Mouse (Mus musculus) splenic B cell, adult 2 months (primary cell): ENCODE data around the gene Csnk2a2.

Experiments used
- DNase-seq: peaks from one replicate; pipeline ENCODE4 v3.0.0-alpha.2; 2011; ENCODE audit warnings: low read depth, low spot score
- H3K27me3 ChIP-seq: 2 replicates; pipeline ENCODE4 v1.6.1; 2012; ENCODE audit warnings: mild to moderate bottlenecking, low read length, moderate library complexity, mixed read lengths; ENCODE audit not compliant: control insufficient read depth, poor library complexity, insufficient read depth, severe bottlenecking
- H3K36me3 ChIP-seq: 2 replicates; pipeline ENCODE4 v1.6.1; 2012; ENCODE audit warnings: mild to moderate bottlenecking, low read length, moderate library complexity, mixed read lengths; ENCODE audit not compliant: control insufficient read depth, poor library complexity, insufficient read depth, severe bottlenecking

Csnk2a2 gene

GRCm38 (mm10) chr8:95441491-95442039 lies 48.3 kb downstream of the Csnk2a2 start:
- H3K27me3 ChIP-seq: no peaks in the 10 kb centered on the region

DNA sequence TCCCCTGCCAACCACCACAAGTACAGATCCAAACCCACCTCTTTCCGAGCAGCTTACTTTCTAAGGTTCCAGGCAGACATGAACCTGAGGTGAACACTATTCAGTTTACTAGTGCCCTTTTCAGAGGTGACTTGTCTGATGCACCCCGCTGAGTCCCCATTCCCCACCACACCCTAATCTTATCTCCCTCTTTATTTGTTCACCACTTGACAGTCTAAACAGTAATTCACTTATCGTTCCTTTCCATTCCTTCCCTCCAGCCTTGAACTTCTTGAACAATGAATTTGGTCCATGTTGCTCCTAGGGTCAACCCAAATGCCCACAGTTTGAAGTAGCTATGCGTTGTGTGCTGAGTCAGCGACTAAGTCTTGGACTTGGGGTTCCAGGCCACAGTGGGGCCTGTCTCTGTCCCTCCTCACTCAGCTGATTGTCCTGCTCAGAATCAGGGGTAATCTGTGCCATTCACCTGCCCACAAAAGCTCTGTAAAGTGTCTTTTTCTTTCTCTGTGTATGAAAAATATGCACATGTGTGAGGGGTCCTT lies 49.6 kb downstream of the Csnk2a2 start:
- Histone ChIP-seq H3K27me3 (no peaks in the 10 kb centered on the region), H3K36me3 (no peaks in the 10 kb centered on the region)
- DNase-seq: no peak

More at GRCm38 (mm10) chr8:95441491-95442039, 48.3 kb downstream of the Csnk2a2 start:
- H3K36me3 ChIP-seq: no peaks in the 10 kb centered on the region
- peak; percentile 36 for DNase-seq

DNA sequence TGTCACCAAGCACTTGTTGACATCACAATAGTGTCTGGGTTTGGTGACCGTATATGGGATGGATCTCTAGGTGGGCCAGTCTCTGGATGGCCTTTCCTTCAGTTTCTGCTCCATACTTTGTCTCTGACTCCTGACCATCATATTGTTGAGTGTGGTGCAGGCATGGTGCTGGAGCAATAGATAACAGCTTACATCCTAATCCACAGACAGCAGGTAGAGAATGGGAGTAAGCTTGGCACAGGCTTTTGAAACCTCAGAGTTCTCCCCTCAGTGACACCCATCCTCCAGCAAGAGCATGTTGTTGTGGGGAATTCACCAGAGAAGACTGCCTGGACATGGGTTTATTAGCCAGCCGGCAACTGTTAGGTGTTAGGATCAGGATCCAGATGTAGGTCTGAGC lies 50.4 kb downstream of the Csnk2a2 start:
- Histone ChIP-seq H3K36me3 (no peaks in the 10 kb centered on the region), H3K27me3 (no peaks in the 10 kb centered on the region)
- DNase-seq: no peak

DNA sequence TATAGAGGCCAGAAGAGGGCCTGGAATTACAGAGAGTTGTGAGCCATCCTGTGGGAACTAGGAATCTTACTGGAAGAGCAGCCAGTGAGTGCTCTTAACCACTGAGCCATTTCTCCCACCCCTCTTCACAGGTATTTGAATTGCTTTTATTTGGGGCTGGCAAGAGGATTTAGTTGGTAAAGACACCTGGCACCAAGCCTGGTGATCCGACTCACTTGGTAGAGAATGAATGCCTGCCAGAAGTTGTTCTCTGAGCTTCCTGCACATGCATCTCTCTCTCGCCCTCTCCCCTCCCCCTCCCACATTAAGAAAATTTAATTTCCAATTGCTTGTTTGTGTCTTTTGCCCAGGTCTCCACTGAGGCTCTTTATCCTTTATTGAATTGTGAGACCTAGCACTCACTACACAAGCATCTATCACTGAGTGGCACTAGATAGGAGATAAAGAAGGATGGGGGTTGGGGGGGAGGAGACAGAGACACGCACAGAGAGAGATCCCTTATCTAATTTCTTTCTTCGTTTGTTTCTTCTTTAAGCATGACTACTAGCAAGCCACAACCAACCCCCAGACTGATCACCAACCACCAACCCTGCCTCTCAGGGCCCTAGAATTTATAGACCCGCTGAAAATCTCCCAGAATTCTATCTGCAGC lies 52.4 kb downstream of the Csnk2a2 start:
- no peaks in the 10 kb centered on the region for H3K27me3 ChIP-seq
- H3K36me3 ChIP-seq: no peaks in the 10 kb centered on the region
- no peak for DNase-seq

GRCm38 (mm10) chr8:95435930-95436329 lies 53.9 kb downstream of the Csnk2a2 start:
- peak; percentile 22 for DNase-seq
- H3K36me3 ChIP-seq: no peaks in the 10 kb centered on the region
- H3K27me3 ChIP-seq: no peaks in the 10 kb centered on the region

DNA sequence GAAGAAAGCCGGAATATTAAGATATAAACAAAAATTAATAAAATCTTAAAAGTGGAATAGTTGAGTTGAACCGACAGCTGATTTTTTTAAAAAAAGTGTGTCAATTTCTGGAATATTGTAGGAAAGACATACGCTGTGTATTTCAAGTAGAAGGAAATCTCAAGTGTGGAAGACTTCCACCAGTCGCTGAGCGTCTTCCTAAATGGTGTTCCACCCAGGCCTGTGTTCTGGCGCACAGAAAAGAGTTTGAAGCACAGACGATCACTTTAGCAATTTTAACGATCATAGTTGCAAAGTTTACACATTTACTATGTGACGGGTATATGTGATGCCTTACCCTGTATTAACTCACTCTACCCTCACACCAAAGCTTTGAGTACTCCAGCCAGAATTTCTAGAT lies 54.4 kb downstream of the Csnk2a2 start:
- DNase-seq: no peak
- Histone ChIP-seq H3K36me3 (no peaks in the 10 kb centered on the region), H3K27me3 (no peaks in the 10 kb centered on the region)

GRCm38 (mm10) chr8:95434686-95435439 lies 55.0 kb downstream of the Csnk2a2 start, which contains the start of gene Cfap20:
Gene Cfap20 (minus strand): TSS chr8:95434869.
- no peaks in the 10 kb centered on the region for H3K27me3 ChIP-seq
- DNase-seq: peak; percentile 99
- H3K36me3 ChIP-seq: no peaks in the 10 kb centered on the region

DNA sequence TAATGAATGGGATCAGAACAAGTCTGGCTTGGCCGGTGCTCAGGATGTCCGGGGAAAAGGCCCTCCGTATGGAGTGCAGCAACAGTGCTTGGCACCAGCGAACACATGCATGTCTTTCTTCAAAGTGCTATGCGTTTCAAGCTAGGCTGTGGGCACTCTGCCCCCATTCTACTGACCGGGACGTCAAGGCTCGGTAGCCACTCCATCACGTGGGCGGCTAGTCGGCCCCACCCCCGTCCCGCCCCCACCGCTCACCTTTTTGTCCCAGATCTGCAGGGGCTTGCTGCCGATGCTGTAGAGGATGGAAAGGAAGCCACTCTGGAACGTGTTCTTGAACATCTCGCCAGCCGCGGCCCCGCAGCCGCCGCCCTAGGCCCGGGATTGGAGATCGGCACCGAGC lies 55.6 kb downstream of the Csnk2a2 start:
- no peaks in the 10 kb centered on the region for H3K36me3 ChIP-seq
- no peaks in the 10 kb centered on the region for H3K27me3 ChIP-seq
- DNase-seq: no peak

DNA sequence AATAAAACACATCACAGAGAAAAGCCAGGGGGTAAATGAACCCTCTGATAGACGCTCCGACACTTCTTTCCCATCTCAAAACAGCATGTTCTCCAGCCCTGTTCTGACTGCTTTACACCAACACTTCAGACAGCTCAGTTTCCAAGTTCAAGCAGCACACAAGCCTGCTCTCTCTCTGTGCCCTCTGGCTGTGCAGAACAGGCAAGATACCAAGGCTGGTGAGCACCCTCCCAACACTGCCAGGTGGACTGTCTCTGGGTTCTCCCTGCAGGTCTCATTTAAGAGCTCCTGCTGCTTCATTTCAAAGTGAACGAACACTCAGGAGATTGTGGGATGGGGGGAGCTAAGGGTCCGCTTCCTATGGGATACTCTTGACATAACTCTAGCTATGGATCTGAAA lies 56.7 kb downstream of the Csnk2a2 start:
- Histone ChIP-seq H3K36me3 (no peaks in the 10 kb centered on the region), H3K27me3 (no peaks in the 10 kb centered on the region)
- DNase-seq: no peak

DNA sequence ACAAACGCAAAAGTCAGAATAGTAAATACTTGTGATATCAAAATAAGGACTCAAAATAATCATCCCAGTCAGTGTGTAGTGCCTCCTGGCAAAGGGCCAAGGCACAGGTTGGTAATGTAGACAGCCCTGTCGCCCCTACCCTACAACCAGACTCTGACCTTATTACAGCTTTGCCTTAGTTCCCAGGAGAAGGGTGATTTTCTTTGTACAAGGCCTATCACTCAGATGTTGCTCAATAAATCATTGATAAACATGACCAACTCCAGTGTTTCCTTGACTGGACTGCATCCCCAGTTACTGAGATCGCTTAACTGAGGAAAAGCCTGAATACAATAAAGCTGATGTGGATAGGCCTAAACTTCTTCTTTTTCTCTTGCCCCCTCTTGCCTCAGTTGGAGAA lies 57.4 kb downstream of the Csnk2a2 start:
- DNase-seq: no peak
- H3K27me3 ChIP-seq: no peaks in the 10 kb centered on the region
- no peaks in the 10 kb centered on the region for H3K36me3 ChIP-seq

DNA sequence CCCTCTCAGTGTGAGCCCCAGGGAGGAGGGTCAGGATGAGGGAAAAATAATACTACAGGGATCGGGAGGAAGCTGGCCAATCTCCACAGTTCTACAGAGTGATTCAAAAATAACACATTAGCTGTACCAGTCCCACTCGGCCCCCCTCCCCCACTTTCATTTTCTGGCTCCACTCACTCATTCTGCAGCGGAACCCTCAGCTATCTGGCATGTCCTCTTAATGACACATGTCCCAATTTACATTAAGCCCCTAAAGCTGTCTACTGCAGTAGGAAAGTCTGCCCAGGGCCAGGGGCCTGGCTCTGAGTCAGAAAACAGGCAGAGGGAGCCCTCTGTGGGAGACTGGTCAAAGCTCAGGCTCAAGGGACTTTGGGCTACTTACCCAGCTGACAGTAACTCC lies 59.9 kb downstream of the Csnk2a2 start:
- no peaks in the 10 kb centered on the region for H3K27me3 ChIP-seq
- DNase-seq: no peak

GRCm38 (mm10) chr8:95427594-95428535 lies 62.0 kb downstream of the Csnk2a2 start:
- peak; percentile 82 for DNase-seq
- H3K27me3 ChIP-seq: no peaks in the 10 kb centered on the region
- H3K36me3 ChIP-seq: no peaks in the 10 kb centered on the region; the same call in 1 of the 2 replicates

More for the DNA sequence above, 59.9 kb downstream of the Csnk2a2 start:
- no peaks in the 10 kb centered on the region for H3K36me3 ChIP-seq

DNA sequence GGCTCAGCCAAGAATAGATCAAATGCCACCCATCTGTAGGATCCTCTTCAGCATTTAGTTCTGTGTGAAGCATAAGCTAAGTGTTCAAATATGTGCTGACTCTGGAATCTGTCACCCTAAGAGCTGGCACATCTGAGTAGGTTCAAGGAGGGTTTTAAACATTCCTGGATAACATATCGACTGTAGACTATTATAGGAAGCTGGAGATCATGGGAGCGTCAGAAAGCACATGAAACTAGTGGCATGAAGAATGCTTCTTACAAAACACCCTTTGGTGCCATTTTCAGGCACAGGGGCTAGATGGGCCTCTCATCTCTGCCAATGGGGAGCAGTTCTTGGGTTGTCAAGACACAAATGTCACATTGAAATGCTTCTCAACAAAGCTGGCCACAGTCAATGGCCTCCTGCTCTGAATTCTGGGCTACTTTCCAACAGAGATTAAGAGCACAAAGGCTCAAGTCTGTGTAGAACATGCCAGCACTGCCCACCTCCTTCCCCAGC lies 63.0 kb downstream of the Csnk2a2 start:
- Histone ChIP-seq H3K36me3 (no peaks in the 10 kb centered on the region; the same call in 1 of the 2 replicates), H3K27me3 (no peaks in the 10 kb centered on the region)
- DNase-seq: no peak

GRCm38 (mm10) chr8:95424682-95425081 lies 65.2 kb downstream of the Csnk2a2 start:
- Histone ChIP-seq H3K36me3 (no peaks in the 10 kb centered on the region; the same call in 1 of the 2 replicates), H3K27me3 (no peaks in the 10 kb centered on the region)
- DNase-seq: no peak
